Mouse (Mus musculus) neutrophil, adult 65 days (primary cell): Measurements from ENCODE around the gene Gm28635. TPM values are rescaled to one million over a fixed set of nuclear protein-coding genes. Genes with fewer than 3 reads are reported as not detected.

ENCODE experiments used
- total RNA-seq: library from RNA; stranded (reverse); gene quantifications from 2 replicates; pipeline ENCODE4 v1.2.4, GENCODE M21; 2023

Gm28635 gene
- not detected in 2 replicates for total RNA-seq

DNA sequence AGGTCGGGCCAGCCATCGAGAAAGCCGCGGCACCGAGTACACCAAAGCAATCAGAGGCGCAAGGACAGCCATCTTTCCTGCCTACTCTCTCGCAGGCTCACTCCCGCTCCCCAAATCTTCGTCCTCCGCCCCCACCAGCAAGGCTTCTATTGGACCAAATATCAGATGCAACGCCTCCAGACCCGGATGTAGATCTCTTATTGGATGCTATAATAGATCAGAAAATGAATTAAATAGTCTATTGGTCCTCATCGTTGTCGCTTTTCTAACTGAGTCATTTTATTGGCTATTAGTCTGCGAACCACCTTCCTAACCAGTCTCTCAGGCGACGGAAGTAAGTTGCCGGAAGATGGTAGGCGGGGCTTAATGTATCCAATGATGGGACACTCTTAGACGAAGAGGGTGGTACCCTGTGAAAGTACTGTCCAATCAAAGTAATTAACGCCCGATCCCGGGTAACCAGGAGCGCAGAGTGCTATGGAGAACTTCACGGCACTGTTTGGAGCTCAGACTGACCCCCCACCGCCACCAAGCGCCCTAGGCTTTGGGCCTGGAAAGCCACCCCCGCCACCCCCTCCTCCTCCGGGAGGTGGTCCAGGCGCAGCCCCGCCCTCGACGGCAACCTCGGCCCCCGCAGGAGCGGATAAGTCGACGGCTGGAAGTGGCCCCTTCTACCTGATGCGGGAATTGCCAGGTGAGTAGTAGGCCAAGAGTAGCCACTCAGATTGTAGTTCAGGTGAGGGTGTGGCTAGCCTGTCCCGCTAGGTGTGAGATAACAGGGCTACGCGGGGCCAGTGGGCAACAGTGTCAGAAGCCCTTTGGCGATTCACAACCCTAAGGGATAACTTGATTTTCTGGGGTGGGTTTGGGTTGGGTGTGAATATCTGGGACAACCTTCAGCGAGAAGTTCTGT lies at the start of gene Gm28635, which contains the start of gene Med19:
Gm28635 (minus strand) TSS at position 74 of the 913 bp plus-strand sequence.
Med19 (plus strand) TSS at position 435 of the 913 bp plus-strand sequence.

DNA sequence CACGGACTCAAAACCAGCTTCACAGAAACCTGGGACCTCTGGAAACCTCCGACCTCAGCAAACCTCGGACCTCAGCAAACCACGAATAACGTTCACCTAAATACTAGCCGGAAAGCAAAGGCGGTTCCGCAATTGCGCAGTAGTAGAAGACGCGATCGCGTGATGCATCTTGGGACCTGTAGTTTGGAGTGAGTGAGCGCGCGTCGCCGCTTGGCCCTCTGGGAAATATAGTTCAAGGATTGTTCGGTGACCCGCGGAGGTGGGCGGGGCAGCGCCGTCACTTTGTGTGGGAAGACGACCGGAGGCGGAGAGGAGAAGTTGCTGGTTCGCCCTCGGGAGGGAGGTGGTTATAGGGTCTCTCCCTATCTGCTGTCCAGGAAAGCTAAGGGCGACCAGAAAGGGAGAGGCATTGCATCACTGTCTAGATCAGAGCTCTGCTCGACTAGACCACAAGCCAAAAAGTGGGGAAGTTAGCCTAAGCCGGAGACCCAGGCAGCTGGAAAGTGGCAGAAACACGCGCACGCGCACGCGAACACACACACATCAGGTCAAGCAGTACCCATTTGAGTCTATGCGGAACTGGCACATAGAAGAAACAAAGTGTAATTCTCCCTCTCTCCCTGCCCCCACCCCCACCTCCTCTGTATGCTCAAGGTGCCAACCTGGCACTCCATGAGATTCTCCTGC lies 49.5 kb upstream of the Gm28635 start, which contains the start of gene Clp1:
Clp1 (minus strand) TSS at position 179 of the 687 bp plus-strand sequence.

DNA sequence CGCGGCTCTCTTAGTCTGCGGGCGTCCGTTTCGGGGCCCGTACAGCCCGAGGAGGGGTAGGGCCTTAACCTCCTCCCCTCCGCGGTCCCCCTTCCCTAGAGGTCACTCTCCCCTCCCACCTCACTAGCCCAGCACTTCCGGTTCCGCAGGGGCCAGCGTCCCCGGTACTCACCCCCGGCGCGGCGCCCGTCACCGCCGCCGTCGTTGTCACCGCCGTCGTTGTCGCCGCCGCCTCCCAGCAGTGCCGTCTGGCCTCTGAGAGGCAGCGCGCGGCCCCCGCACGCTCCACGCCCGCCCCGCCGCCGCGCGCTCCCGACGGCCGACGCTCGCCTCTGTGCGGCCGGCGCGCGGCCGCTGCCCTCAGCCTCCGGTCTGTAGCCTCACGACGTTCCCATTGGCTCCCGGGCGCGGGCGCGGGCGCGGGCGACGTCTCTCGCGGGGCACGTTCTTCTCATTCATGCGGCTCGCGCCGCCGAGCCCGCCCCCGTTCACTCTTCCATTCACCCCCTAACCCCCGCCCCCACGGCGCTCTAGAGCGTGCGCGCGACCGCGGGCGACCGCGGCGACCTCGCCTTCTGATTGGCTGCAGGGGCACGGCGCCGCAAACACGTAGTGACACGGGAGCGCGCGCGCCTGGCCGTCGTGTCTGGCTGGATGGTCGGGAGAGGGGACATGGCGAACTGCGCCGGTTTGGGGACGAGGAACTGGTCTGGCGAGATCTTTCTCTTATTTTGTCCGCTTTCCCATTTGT lies 37.1 kb upstream of the Gm28635 start, which contains the start of gene Zdhhc5:
Zdhhc5 (minus strand) TSS at position 370 of the 751 bp plus-strand sequence.

DNA sequence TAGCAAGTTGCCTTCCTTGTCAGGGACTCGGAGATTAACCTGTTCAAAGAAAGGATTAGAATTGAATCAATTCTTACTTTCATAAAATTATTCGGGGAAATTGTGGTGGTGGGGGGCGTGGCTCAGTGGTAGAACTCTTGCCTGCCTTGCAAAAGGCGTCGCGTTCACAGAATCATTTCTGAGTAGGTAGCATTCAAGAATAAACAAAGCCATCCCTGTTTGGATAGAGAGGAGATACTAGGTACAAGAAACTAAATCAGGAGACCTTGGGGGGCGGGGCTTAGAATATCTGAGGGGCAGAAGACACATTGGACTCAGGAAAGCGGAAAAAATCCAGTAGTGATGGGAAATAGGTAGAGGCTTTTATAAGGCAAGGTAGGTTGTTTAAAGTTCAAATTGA lies 1.2 kb upstream of the Gm28635 start, which contains the start of gene Tmx2:
Tmx2 (minus strand) TSS at position 125 of the 400 bp plus-strand sequence.

DNA sequence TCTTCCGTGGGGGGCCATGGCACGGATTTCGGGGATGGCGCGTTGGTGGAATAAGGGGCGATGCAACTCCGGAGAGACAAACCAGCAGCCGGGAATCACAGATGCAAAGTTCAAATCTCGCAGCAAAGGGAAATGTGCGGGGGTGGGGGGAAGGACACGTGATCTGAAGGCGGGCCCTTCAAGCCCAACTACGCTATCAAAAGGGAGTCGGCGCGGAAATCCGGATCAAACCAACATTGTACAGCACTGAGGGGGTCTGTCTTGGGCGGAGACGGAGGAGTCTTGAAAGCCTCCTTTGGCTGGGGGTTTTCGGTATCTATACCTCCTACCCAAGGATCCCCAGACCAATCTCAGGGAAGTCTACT lies 7.3 kb downstream of the Gm28635 start, which contains the start of gene Selenoh:
Selenoh (minus strand) TSS at position 202 of the 365 bp plus-strand sequence.

DNA sequence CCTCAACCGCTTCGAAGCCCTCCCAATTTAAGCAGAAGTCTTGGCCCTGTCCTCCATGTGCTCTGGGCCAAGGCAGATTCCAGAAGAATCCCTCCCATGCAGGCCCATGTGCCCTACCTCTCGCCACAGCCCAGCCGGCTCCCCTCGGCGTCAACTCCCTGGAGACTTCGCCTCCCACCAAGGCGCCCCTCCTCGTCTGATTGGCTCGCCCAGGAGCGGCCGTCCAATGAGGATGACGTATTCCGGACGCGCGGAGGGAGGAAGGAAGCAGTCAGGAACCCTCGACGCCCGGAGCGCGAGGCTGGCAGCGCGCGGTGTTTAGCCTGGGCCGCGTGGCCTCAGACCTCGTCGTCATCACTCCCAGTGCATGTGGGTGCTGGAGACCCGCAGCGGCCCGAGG lies 19.0 kb downstream of the Gm28635 start, which contains the start of gene Btbd18:
Btbd18 (plus strand) TSS at position 274 of the 400 bp plus-strand sequence.

DNA sequence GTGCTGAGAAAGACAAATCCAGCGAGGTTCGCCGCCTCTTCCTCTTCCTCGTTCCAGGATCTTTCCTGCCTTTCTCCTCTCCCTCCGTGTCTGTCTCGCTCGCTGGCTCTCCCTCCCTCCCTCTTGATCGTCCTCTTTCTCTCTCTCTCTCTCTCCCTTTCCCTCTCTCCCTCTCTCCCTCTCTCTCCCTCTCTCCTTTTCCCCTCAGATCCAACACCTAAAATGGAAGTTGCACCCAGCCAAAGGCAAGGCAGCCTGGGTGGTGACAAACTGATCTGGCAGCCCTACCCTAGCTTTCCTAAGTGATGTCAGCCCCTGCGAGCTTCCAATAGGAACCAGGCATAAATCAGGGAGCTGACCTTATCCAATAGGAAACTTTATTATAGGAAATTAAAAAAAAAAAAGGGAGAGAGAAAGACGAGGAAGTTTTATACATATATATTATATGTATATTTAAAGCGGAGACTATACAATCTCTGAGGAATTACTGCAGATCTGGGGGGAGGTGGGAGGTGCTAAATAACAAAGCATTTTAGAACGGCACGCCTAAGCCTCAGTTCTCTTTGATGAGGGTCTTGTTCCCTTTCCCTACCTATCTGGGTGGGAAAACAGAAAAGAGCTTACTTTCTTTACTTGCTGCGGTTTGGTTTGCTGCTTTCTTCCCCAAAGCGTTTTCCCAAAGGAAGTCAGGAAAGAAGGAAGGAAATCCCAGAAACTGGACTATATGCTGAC lies 27.2 kb downstream of the Gm28635 start, which contains the start of gene Ctnnd1:
Ctnnd1 (minus strand) TSS at position 302 of the 732 bp plus-strand sequence.

Other genes with a start within 250 kb of the Gm28635 start
- gene Tfpi, start 201.3 kb downstream of the Gm28635 start, total RNA-seq = 2.0 and 4.0 TPM in 2 replicates
- gene Ctnnd1, start 27.3 kb downstream of the Gm28635 start, total RNA-seq = 6.8 and 9.8 TPM in 2 replicates
- gene Btbd18, start 19.0 kb downstream of the Gm28635 start, total RNA-seq = not detected in 2 replicates
- gene Selenoh, start 7.3 kb downstream of the Gm28635 start, total RNA-seq = 31.7 and 39.0 TPM in 2 replicates
- gene Med19, start 361 bp upstream of the Gm28635 start, total RNA-seq = 6.2 and 6.5 TPM in 2 replicates
- 14.1 and 17.5 TPM in 2 replicates for gene Tmx2, start 1.1 kb upstream of the Gm28635 start, total RNA-seq
- 44.6 and 51.2 TPM in 2 replicates for gene Zdhhc5, start 37.1 kb upstream of the Gm28635 start, total RNA-seq
- gene Clp1, start 49.3 kb upstream of the Gm28635 start, total RNA-seq = 21.5 and 26.7 TPM in 2 replicates
- not detected in 2 replicates for gene Ypel4, start 56.0 kb upstream of the Gm28635 start, total RNA-seq
- not detected in 2 replicates for gene Gm19426, start 65.6 kb upstream of the Gm28635 start, total RNA-seq
- 0.51 TPM in 1 of 2 replicates, not detected in the other for gene Serping1, start 97.4 kb upstream of the Gm28635 start, total RNA-seq
- 18.2 and 19.2 TPM in 2 replicates for gene Ube2l6, start 120.8 kb upstream of the Gm28635 start, total RNA-seq
- not detected in 2 replicates for gene Smtnl1, start 144.6 kb upstream of the Gm28635 start, total RNA-seq
- gene Timm10, start 149.0 kb upstream of the Gm28635 start, total RNA-seq = 4.4 and 4.5 TPM in 2 replicates
- gene Slc43a1, start 160.8 kb upstream of the Gm28635 start, total RNA-seq = 1.0 and 2.2 TPM in 2 replicates
- gene Rtn4rl2, start 208.7 kb upstream of the Gm28635 start, total RNA-seq = not detected in 2 replicates